ENCODE assay signal across 8 mouse cellular contexts in genomic region chr10:69213451-69213877, GRCm38 (mm10). TPM values are rescaled to one million over a fixed set of nuclear protein-coding genes. Genes with fewer than 3 reads are reported as not detected.
DNase-seq lines count a peak whose midpoint lies in the region; ATAC-seq and TF ChIP-seq lines count a peak whose summit lies in the region.

No protein-coding gene starts in this region.

- H3K27ac ChIP-seq in embryonic facial prominence, embryonic 12.5 days, result peak overlapping the region; percentile 99
- peak overlapping the region; percentile 99 for H3K27ac ChIP-seq in intestine, embryonic 14.5 days (ENCODE audit: low read depth)
- H3K27ac ChIP-seq in lung, embryonic 16.5 days (ENCODE audit: low read length), result peak overlapping the region; percentile 98

- H3K4me1 ChIP-seq in E14TG2a.4 (replicated peaks; ENCODE audit: low read depth, low read length), result peaks cover 36% of the 10 kb centered on the region
- H3K4me1 ChIP-seq in embryonic facial prominence, embryonic 12.5 days, result peaks cover 9% of the 10 kb centered on the region
- peaks cover 9% of the 10 kb centered on the region for H3K4me1 ChIP-seq in intestine, embryonic 14.5 days (replicated peaks; ENCODE audit: control insufficient read depth, insufficient read depth, low read length)
- H3K4me1 ChIP-seq in lung, embryonic 16.5 days (replicated peaks; ENCODE audit: control insufficient read depth, insufficient read depth, low read length), result peaks cover 14% of the 10 kb centered on the region

- no peak for TF ChIP-seq CTCF in E14TG2a.4 (conservative IDR thresholded peaks at IDR 0.05; ENCODE audit: low read length)

- ATAC-seq in embryonic facial prominence, embryonic 12.5 days (ENCODE audit: insufficient number of reproducible peaks, insufficient read depth, low FRiP score, low TSS enrichment), result peak; percentile 59
- peak; percentile 78 for ATAC-seq in intestine, embryonic 14.5 days (replicated peaks; ENCODE audit: low FRiP score, low TSS enrichment, low read depth)
- ATAC-seq in lung, embryonic 16.5 days (ENCODE audit: low read depth), result peak; percentile 50

- peak overlapping the region; percentile 81 for H3K4me3 ChIP-seq in E14TG2a.4 (replicated peaks; ENCODE audit: low read length)
- peak overlapping the region; percentile 78 for H3K4me3 ChIP-seq in embryonic facial prominence, embryonic 12.5 days
- peak overlapping the region; percentile 82 for H3K4me3 ChIP-seq in intestine, embryonic 14.5 days (ENCODE audit: low read depth, low read length)
- H3K4me3 ChIP-seq in lung, embryonic 16.5 days (ENCODE audit: low read length), result peak overlapping the region; percentile 85

- peaks cover 4% of the 10 kb centered on the region for H3K9me3 ChIP-seq in E14TG2a.4 (ENCODE audit: low read length)
- H3K9me3 ChIP-seq in embryonic facial prominence, embryonic 12.5 days, result no peaks in the 10 kb centered on the region
- no peaks in the 10 kb centered on the region for H3K9me3 ChIP-seq in intestine, embryonic 14.5 days (ENCODE audit: control insufficient read depth, low read length)
- H3K9me3 ChIP-seq in lung, embryonic 16.5 days (ENCODE audit: control insufficient read depth, low read length), result no peaks in the 10 kb centered on the region

- H3K9ac ChIP-seq in embryonic facial prominence, embryonic 12.5 days, result peak overlapping the region; percentile 96
- peak overlapping the region; percentile 98 for H3K9ac ChIP-seq in intestine, embryonic 14.5 days (ENCODE audit: low read length)
- H3K9ac ChIP-seq in lung, embryonic 16.5 days (ENCODE audit: low read length), result peak overlapping the region; percentile 96

- H3K27me3 ChIP-seq in E14TG2a.4 (ENCODE audit: insufficient read depth, low read length), result peaks cover 64% of the 10 kb centered on the region
- H3K27me3 ChIP-seq in embryonic facial prominence, embryonic 12.5 days, result no peaks in the 10 kb centered on the region
- no peaks in the 10 kb centered on the region for H3K27me3 ChIP-seq in intestine, embryonic 14.5 days (replicated peaks; ENCODE audit: control insufficient read depth, insufficient read depth, low read length)
- no peaks in the 10 kb centered on the region for H3K27me3 ChIP-seq in lung, embryonic 16.5 days (ENCODE audit: control insufficient read depth, insufficient read depth, low read depth, low read length)

- no peaks in the 10 kb centered on the region for H3K36me3 ChIP-seq in E14TG2a.4 (ENCODE audit: insufficient read depth, low read length)
- H3K36me3 ChIP-seq in embryonic facial prominence, embryonic 12.5 days, result peaks cover 16% of the 10 kb centered on the region
- peaks cover 38% of the 10 kb centered on the region for H3K36me3 ChIP-seq in intestine, embryonic 14.5 days (ENCODE audit: control insufficient read depth, insufficient read depth, low read length)
- H3K36me3 ChIP-seq in lung, embryonic 16.5 days (ENCODE audit: control insufficient read depth, insufficient read depth, low read length), result 0 out of 2 replicates have a peak, but pooled peaks cover 4% of the 10 kb centered on the region

- intact Hi-C loops in gastrocnemius, postnatal 14 days (cut with DNase I; ENCODE audit: low total_unique reads), result no loop called here

- DNase-seq in gastrocnemius, postnatal 14 days, result peak; percentile 43
- no peak for DNase-seq in gastrocnemius, adult 18-20 months (ENCODE audit: low spot score)
- peak; percentile 85 for DNase-seq in intestine, embryonic 14.5 days (ENCODE audit: low spot score)
- DNase-seq in retina, embryonic 14.5 days (ENCODE audit: low spot score), result peak; percentile 61
- DNase-seq in left cerebral cortex, adult 9 months (ENCODE audit: low spot score in 2 of 2), result no peak

- peak overlapping the region; percentile 81 for H3K4me2 ChIP-seq in embryonic facial prominence, embryonic 12.5 days (replicated peaks)
- H3K4me2 ChIP-seq in intestine, embryonic 14.5 days (ENCODE audit: low read length), result peak overlapping the region; percentile 51
- peak overlapping the region; percentile 96 for H3K4me2 ChIP-seq in lung, embryonic 16.5 days (ENCODE audit: low read depth, low read length)

- WGBS in embryonic facial prominence, embryonic 12.5 days, result 1% methylated on average over 21 of the region's 21 CpGs
- 0% methylated on average over 21 of the region's 21 CpGs for WGBS in intestine, embryonic 14.5 days
- whole genome bisulfite sequencing in lung, embryonic 16.5 days, result 1% methylated on average over 21 of the region's 21 CpGs

RNA-seq across cellular contexts. Expression of gene A930033H14Rik, which starts 0.6 kb away (rescaled TPM):
- 1 to 10 TPM; 2.9 to 3.4 TPM for total RNA-seq in gastrocnemius, postnatal 14 days (2021)
- 1 to 10 TPM; 4.4 to 4.8 TPM for total RNA-seq in gastrocnemius, adult 18-20 months (2021)
- polyA plus RNA-seq in embryonic facial prominence, embryonic 12.5 days (2016; fragmentation: Nextera tagmentation; extraction: Ambion mirVana), result 3.0 and 3.3 TPM in 2 replicates
- polyA plus RNA-seq in intestine, embryonic 14.5 days (2014; fragmentation: Nextera tagmentation; extraction: Ambion mirVana), result 2.7 and 2.8 TPM in 2 replicates
- polyA plus RNA-seq in lung, embryonic 16.5 days (2015; fragmentation: Nextera tagmentation; extraction: Ambion mirVana), result 1.2 and 1.5 TPM in 2 replicates

Comparison
In these comparisons a context has a peak if more than half of its experiments do, and no peak if none do; other contexts are left out.
1. DNase-seq: peak in gastrocnemius, postnatal 14 days (single experiment), intestine, embryonic 14.5 days (single experiment) and retina, embryonic 14.5 days (single experiment); none in gastrocnemius, adult 18-20 months (single experiment) and left cerebral cortex, adult 9 months (0 of 2).
2. Peak in every context shown above with its lines, with median percentiles within 50 percentile points of each other: H3K4me3 ChIP-seq, ATAC-seq, H3K27ac ChIP-seq, H3K4me2 ChIP-seq and H3K9ac ChIP-seq.